Mouse (Mus musculus): ENCODE data around the gene Perp.

Gene Perp

GRCm38 (mm10) chr10:18844441-18845286 lies at the start of gene Perp:
TSS of gene Perp (plus strand) at chr10:18845020.
- DNase-seq = peak; percentile 73 to 74

- no peak for DNase-seq
Observed at GRCm38 (mm10) chr10:18811751-18812150, 33.1 kb upstream of the Perp start.

- DNase-seq = peak; percentile 8 to 9
Observed at GRCm38 (mm10) chr10:18816560-18816959, 28.3 kb upstream of the Perp start.

GRCm38 (mm10) chr10:18825143-18825542 lies 19.7 kb upstream of the Perp start:
- DNase-seq = no peak

- DNase-seq = no peak
Observed at GRCm38 (mm10) chr10:18826107-18826506, 18.7 kb upstream of the Perp start.

- no peak for DNase-seq
Observed at GRCm38 (mm10) chr10:18827936-18828335, 16.9 kb upstream of the Perp start.

- no peak for DNase-seq
Observed at GRCm38 (mm10) chr10:18830359-18830758, 14.5 kb upstream of the Perp start.

- DNase-seq = no peak
Observed at GRCm38 (mm10) chr10:18831823-18832222, 13.0 kb upstream of the Perp start.

- DNase-seq = peak; percentile 11 to 26
Observed at GRCm38 (mm10) chr10:18834389-18834788, 10.4 kb upstream of the Perp start.

- peak in 1 of 2 experiments; percentile 33 for DNase-seq
Observed at GRCm38 (mm10) chr10:18835684-18836479, 8.9 kb upstream of the Perp start.

GRCm38 (mm10) chr10:18839530-18839929 lies 5.3 kb upstream of the Perp start:
- DNase-seq = no peak

- no peak for DNase-seq
Observed at GRCm38 (mm10) chr10:18840736-18841135, 4.1 kb upstream of the Perp start.

- peak; percentile 29 to 42 for DNase-seq
Observed at GRCm38 (mm10) chr10:18845287-18845662, 455 bp downstream of the Perp start.

- DNase-seq = no peak
Observed at GRCm38 (mm10) chr10:18845711-18846110, 891 bp downstream of the Perp start.

- no peak for DNase-seq
Observed at GRCm38 (mm10) chr10:18846474-18847264, 1.8 kb downstream of the Perp start.

GRCm38 (mm10) chr10:18850177-18850576 lies 5.4 kb downstream of the Perp start:
- DNase-seq = no peak

- DNase-seq = no peak
Observed at GRCm38 (mm10) chr10:18853417-18853816, 8.6 kb downstream of the Perp start.

- no peak for DNase-seq
Observed at GRCm38 (mm10) chr10:18857244-18857643, 12.4 kb downstream of the Perp start.

- no peak for DNase-seq
Observed at GRCm38 (mm10) chr10:18859632-18860031, 14.8 kb downstream of the Perp start.

GRCm38 (mm10) chr10:18860119-18860824 lies 15.5 kb downstream of the Perp start:
- DNase-seq = no peak

- DNase-seq = no peak
Observed at GRCm38 (mm10) chr10:18860831-18861230, 16.0 kb downstream of the Perp start.

GRCm38 (mm10) chr10:18861418-18861817 lies 16.6 kb downstream of the Perp start:
- no peak for DNase-seq
